In genomic region chr1:74662253-74662865, GRCm38 (mm10) we compare ENCODE assay signal across 8 mouse cellular contexts. TPM values are rescaled to one million over a fixed set of nuclear protein-coding genes. Genes with fewer than 3 reads are reported as not detected.
DNase-seq lines count a peak whose midpoint lies in the region; ATAC-seq and TF ChIP-seq lines count a peak whose summit lies in the region.

No protein-coding gene starts in this region.

- peak overlapping the region; percentile 64 for H3K4me3 ChIP-seq in lung, postnatal 0 days (ENCODE audit: low read depth, low read length)
- H3K4me3 ChIP-seq in hindbrain, embryonic 12.5 days = peak overlapping the region; percentile 48
- peak overlapping the region; percentile 73 for H3K4me3 ChIP-seq in midbrain, embryonic 14.5 days (replicated peaks; ENCODE audit: low read depth, low read length)

- peak overlapping the region; percentile 71 for H3K4me2 ChIP-seq in lung, postnatal 0 days (replicated peaks; ENCODE audit: low read depth, low read length)
- peak overlapping the region; percentile 54 for H3K4me2 ChIP-seq in hindbrain, embryonic 12.5 days (replicated peaks)
- H3K4me2 ChIP-seq in midbrain, embryonic 14.5 days (ENCODE audit: low read length) = peak overlapping the region; percentile 66

- peak overlapping the region; percentile 56 for H3K9ac ChIP-seq in lung, postnatal 0 days (replicated peaks; ENCODE audit: low read depth)
- peak overlapping the region; percentile 60 for H3K9ac ChIP-seq in hindbrain, embryonic 12.5 days
- peak overlapping the region; percentile 76 for H3K9ac ChIP-seq in midbrain, embryonic 14.5 days (replicated peaks; ENCODE audit: low read length)

- H3K27me3 ChIP-seq in lung, postnatal 0 days (replicated peaks; ENCODE audit: insufficient read depth, low read length) = no peaks in the 10 kb centered on the region
- H3K27me3 ChIP-seq in hindbrain, embryonic 12.5 days = no peaks in the 10 kb centered on the region
- H3K27me3 ChIP-seq in midbrain, embryonic 14.5 days (ENCODE audit: control insufficient read depth, insufficient read depth, low read length) = no peaks in the 10 kb centered on the region

- 3% methylated on average over 13 of the region's 13 CpGs for WGBS in lung, postnatal 0 days
- WGBS in hindbrain, embryonic 12.5 days = 3% methylated on average over 13 of the region's 13 CpGs
- WGBS in midbrain, embryonic 14.5 days = 1% methylated on average over 13 of the region's 13 CpGs

- no peak for DNase-seq in lung, postnatal 0 days (ENCODE audit: low spot score)
- no peak for DNase-seq in lung, postnatal 10 days
- peak; percentile 14 for DNase-seq in embryo, embryonic 11 days
- DNase-seq in midbrain, embryonic 14.5 days = peak; percentile 8
- DNase-seq in thymus, postnatal 25 days = no peak
- DNase-seq in layer of hippocampus, adult 9-10 months (ENCODE audit: low spot score) = no peak
- DNase-seq in spleen, postnatal 4 days (ENCODE audit: low spot score in 2 of 2) = no peak

- H3K27ac ChIP-seq in lung, postnatal 0 days (ENCODE audit: low read length) = peak overlapping the region; percentile 43; the same call in 1 of the 2 replicates
- peak overlapping the region; percentile 62 for H3K27ac ChIP-seq in hindbrain, embryonic 12.5 days
- peak overlapping the region; percentile 84; the same call in 1 of the 2 replicates for H3K27ac ChIP-seq in midbrain, embryonic 14.5 days (replicated peaks; ENCODE audit: low read depth, low read length)

- H3K9me3 ChIP-seq in lung, postnatal 0 days (ENCODE audit: low read length) = no peaks in the 10 kb centered on the region
- H3K9me3 ChIP-seq in hindbrain, embryonic 12.5 days (replicated peaks) = no peaks in the 10 kb centered on the region
- H3K9me3 ChIP-seq in midbrain, embryonic 14.5 days (ENCODE audit: control insufficient read depth, low read length) = no peaks in the 10 kb centered on the region

- peaks cover 8% of the 10 kb centered on the region; the same call in 1 of the 2 replicates for H3K4me1 ChIP-seq in lung, postnatal 0 days (ENCODE audit: insufficient read depth, low read depth, low read length)
- peaks cover 11% of the 10 kb centered on the region for H3K4me1 ChIP-seq in hindbrain, embryonic 12.5 days
- peaks cover 13% of the 10 kb centered on the region for H3K4me1 ChIP-seq in midbrain, embryonic 14.5 days (ENCODE audit: control insufficient read depth, insufficient read depth, low read length)

- no peak for TF ChIP-seq CTCF in lung, postnatal 0 days (IDR thresholded peaks at IDR 0.05)

- TF ChIP-seq EP300 in lung, postnatal 0 days (IDR thresholded peaks at IDR 0.05) = no peak

- ATAC-seq in lung, postnatal 0 days = no peak
- ATAC-seq in hindbrain, embryonic 12.5 days (ENCODE audit: low FRiP score) = no peak
- ATAC-seq in midbrain, embryonic 14.5 days (ENCODE audit: low FRiP score, low TSS enrichment) = no peak

- H3K36me3 ChIP-seq in lung, postnatal 0 days (ENCODE audit: insufficient read depth, low read length) = no peaks in the 10 kb centered on the region
- H3K36me3 ChIP-seq in hindbrain, embryonic 12.5 days = no peaks in the 10 kb centered on the region
- H3K36me3 ChIP-seq in midbrain, embryonic 14.5 days (ENCODE audit: control insufficient read depth, insufficient read depth, low read length) = no peaks in the 10 kb centered on the region

RNA-seq across cellular contexts. Expression of gene Ttll4, which starts 0.8 kb away (rescaled TPM):
- 4.2 and 4.7 TPM in 2 replicates for polyA plus RNA-seq in lung, postnatal 0 days (2015; fragmentation: Nextera tagmentation; extraction: Ambion mirVana)
- polyA plus RNA-seq in hindbrain, embryonic 12.5 days (2016; fragmentation: Nextera tagmentation; extraction: Ambion mirVana) = 27.1 and 36.5 TPM in 2 replicates
- polyA plus RNA-seq in midbrain, embryonic 14.5 days (2014; fragmentation: Nextera tagmentation; extraction: Ambion mirVana) = 10.4 and 20.1 TPM in 2 replicates

RNA-seq across cellular contexts. Expression of gene Cyp27a1, which starts 51.0 kb away (rescaled TPM):
- polyA plus RNA-seq in lung, postnatal 0 days (2015; fragmentation: Nextera tagmentation; extraction: Ambion mirVana) = 5.2 and 5.4 TPM in 2 replicates
- 3.2 and 4.6 TPM in 2 replicates for polyA plus RNA-seq in hindbrain, embryonic 12.5 days (2016; fragmentation: Nextera tagmentation; extraction: Ambion mirVana)
- polyA plus RNA-seq in midbrain, embryonic 14.5 days (2014; fragmentation: Nextera tagmentation; extraction: Ambion mirVana) = 0.53 and 2.1 TPM in 2 replicates

Comparison
In these comparisons a context has a peak if more than half of its experiments do, and no peak if none do; other contexts are left out.
1. DNase-seq: peak in embryo, embryonic 11 days (single experiment) and midbrain, embryonic 14.5 days (single experiment); none in lung, postnatal 0 days (single experiment), lung, postnatal 10 days (single experiment), thymus, postnatal 25 days (single experiment), layer of hippocampus, adult 9-10 months (single experiment) and spleen, postnatal 4 days (0 of 2).
2. Peak in every context shown above with its lines, with median percentiles within 50 percentile points of each other: H3K27ac ChIP-seq, H3K4me2 ChIP-seq, H3K4me3 ChIP-seq and H3K9ac ChIP-seq.